19 mouse cellular contexts compared by ENCODE assay signal in genomic region chr14:121162822-121163221, GRCm38 (mm10).
DNase-seq lines count a peak whose midpoint lies in the region; ATAC-seq lines count a peak whose summit lies in the region.
"Had no signal": no experiment of that assay in that cellular context is flagged by ENCODE, and none has a peak within 500 bp of the region (broad histone marks: within the 10 kb centered on the region; RNA-seq: fewer than 3 reads in every experiment).

No protein-coding gene starts in this region.

- H3K4me1 ChIP-seq in heart, embryonic 12.5 days (replicated peaks): peaks cover 55% of the 10 kb centered on the region

- H3K4me2 ChIP-seq in heart, embryonic 12.5 days: no peak overlapping the region

- H3K36me3 ChIP-seq in heart, embryonic 12.5 days: no peaks in the 10 kb centered on the region
- H3K36me3 ChIP-seq: G1E had no signal

- no peaks in the 10 kb centered on the region for H3K27me3 ChIP-seq in heart, embryonic 12.5 days (replicated peaks)
- H3K27me3 ChIP-seq: CH12.LX, Patski had no signal

- WGBS in heart, embryonic 12.5 days: 84% methylated on average over 2 of the region's 2 CpGs

- ATAC-seq in heart, embryonic 12.5 days (ENCODE audit: insufficient number of reproducible peaks, low FRiP score): no peak
- ATAC-seq: activated CD4-positive, CD25-positive, alpha-beta regulatory T cell, adult 4 months; CD4-positive, CD25-positive, alpha-beta regulatory T cell, adult 4 months; Patski had no signal

- no peak overlapping the region for H3K9ac ChIP-seq in heart, embryonic 12.5 days

- H3K9me3 ChIP-seq in heart, embryonic 12.5 days (replicated peaks): no peaks in the 10 kb centered on the region

- H3K4me3 ChIP-seq in heart, embryonic 12.5 days: no peak overlapping the region

- peak; percentile 54 for DNase-seq in retina, embryonic 14.5 days (ENCODE audit: low spot score)
- peak; percentile 53 for DNase-seq in retina, postnatal 1 day
- no peak for DNase-seq in layer of hippocampus, adult 18-20 months (ENCODE audit: low spot score in 2 of 2)
- DNase-seq: adrenal gland, adult 2 months; adrenal gland, adult 8-10 months; adrenal gland, postnatal 10 days; adrenal gland, postnatal 14 days; adrenal gland, postnatal 25 days; adrenal gland, postnatal 36 days; B cell, adult 2 months; cerebellum, adult 11 months; cerebellum, adult 11-12 months; cerebellum, adult 18-20 months had no signal

- no peak overlapping the region for H3K27ac ChIP-seq in heart, embryonic 12.5 days (ENCODE audit: poor library complexity, severe bottlenecking)

Comparison
In these comparisons a context has a peak if more than half of its experiments do, and no peak if none do; other contexts are left out.
1. DNase-seq: peak in retina, embryonic 14.5 days (single experiment) and retina, postnatal 1 day (single experiment); none in layer of hippocampus, adult 18-20 months (0 of 2).